Mouse (Mus musculus) testis, adult 2 months (tissue): ENCODE measurements around the gene Hivep2.

Experiments used
- CTCF ChIP-seq: fragments of 200-500 bp; IDR thresholded peaks from 2 replicates; pipeline ENCODE4 v1.5.1; 2012; ENCODE audit warnings: low read depth, mild to moderate bottlenecking, inconsistent platforms, low read length, moderate library complexity; ENCODE audit not compliant: control insufficient read depth, insufficient read depth, insufficient replicate concordance
- POLR2A ChIP-seq: fragments of 200-500 bp; IDR thresholded peaks from 2 replicates; pipeline ENCODE4 v1.6.1; 2012; ENCODE audit warnings: low read depth, mild to moderate bottlenecking, inconsistent platforms, low read length, moderate library complexity; ENCODE audit not compliant: control insufficient read depth

DNA sequence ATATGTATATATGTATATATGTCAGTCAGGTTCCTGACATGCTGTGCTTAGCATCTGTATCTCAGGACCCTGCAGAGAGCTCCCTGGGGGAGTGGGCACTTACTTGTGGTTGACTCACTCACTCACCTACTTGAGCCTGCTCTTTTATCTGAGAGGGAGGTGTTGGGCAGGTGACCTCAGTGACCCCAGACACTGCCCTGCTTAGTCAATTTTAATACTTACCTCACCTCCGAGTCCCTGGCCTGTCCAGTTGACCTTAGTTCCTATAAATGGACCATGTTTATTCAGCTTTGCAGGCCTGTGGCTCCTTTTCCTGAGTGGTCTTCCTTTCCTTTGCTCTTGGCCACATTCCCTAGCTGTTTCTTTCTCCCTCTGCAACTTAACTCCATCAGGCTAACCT, 61.9 kb downstream of the Hivep2 start:
- TF ChIP-seq CTCF (no peak), POLR2A (no peak)
